Mouse (Mus musculus): ENCODE data around the gene Rps6kc1. TPM values are rescaled to one million over a fixed set of nuclear protein-coding genes. Genes with fewer than 3 reads are reported as not detected.

Rps6kc1 gene
- 1.8 and 2.7 TPM in 2 replicates for polyA plus RNA-seq (2012; rRNA removed)

DNA sequence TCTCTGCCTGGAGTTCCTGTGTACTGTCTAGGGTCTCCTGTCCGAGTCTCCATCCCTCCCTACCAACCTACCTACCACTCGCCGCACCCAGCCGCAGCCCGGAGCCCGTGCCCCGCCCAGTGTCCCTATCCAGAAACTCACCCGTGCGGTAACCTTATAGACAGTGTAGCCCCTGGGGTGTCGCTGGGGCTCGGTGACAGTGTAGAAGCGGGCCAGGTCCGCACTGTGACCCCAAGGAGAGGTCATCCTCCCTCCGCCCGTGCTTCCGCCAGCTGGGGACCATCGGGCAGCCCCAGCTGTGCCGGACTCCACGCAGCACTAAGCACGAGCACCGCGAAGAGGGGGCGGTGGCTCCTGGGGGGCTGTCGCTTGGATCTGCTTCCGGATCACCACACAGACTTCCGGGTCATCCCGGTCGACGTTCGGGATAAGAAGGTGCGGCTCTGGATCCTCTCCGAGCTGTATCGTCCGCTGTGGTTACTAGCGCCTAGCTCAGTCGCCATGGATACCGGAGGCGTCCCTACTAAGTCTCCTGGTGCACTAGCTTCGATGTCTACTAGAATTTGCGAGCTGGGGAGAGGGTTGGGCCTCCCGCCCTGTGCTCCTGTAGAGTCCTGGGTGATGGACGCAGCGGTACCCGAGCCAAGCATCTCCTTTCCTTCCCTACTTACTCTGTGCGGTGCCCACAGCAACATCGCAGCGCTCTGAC, at the start of gene Rps6kc1:
Rps6kc1 (minus strand) TSS at position 356 of the 709 bp plus-strand sequence.

DNA sequence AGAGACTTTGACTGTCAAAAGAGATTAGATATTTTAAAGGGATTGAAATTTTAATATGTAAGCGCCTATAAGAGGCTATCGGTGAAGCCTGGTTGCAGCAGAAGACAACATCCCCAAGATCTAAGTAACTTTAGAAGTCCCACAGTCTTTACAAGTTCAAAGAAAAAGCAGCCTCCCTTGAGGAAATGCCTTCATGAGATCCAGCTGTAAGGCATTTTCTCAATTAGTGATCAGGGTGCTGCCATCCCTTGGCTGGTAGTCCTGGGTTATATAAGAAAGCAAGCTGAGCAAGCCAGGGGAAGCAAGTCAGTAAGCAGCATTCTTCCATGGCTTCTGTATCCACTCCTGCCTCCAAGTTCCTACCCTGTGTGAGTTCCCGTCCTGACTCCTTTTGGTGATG, 13.2 kb upstream of the Rps6kc1 start, which contains the start of gene Angel2:
Angel2 (plus strand) TSS at position 301 of the 400 bp plus-strand sequence.

Other genes with a start within 250 kb of the Rps6kc1 start
- 12.3 and 13.2 TPM in 2 replicates for gene Angel2, start 13.3 kb upstream of the Rps6kc1 start, polyA plus RNA-seq (2012; rRNA removed)
- 0.28 and 0.58 TPM in 2 replicates for gene Vash2, start 67.5 kb upstream of the Rps6kc1 start, polyA plus RNA-seq (2012; rRNA removed)
- 6.3 and 7.5 TPM in 2 replicates for gene Flvcr1, start 114.4 kb upstream of the Rps6kc1 start, polyA plus RNA-seq (2012; rRNA removed)
- gene Spata45, start 124.9 kb upstream of the Rps6kc1 start, polyA plus RNA-seq (2012; rRNA removed) = not detected in 2 replicates
- gene Tatdn3, start 151.2 kb upstream of the Rps6kc1 start, polyA plus RNA-seq (2012; rRNA removed) = 7.0 and 7.4 TPM in 2 replicates
- gene Nsl1, start 151.2 kb upstream of the Rps6kc1 start, polyA plus RNA-seq (2012; rRNA removed) = 9.7 and 11.7 TPM in 2 replicates
- 1.7 and 1.9 TPM in 2 replicates for gene Batf3, start 186.1 kb upstream of the Rps6kc1 start, polyA plus RNA-seq (2012; rRNA removed)